Mouse (Mus musculus): ENCODE data around the gene Slc1a3.

DNA sequence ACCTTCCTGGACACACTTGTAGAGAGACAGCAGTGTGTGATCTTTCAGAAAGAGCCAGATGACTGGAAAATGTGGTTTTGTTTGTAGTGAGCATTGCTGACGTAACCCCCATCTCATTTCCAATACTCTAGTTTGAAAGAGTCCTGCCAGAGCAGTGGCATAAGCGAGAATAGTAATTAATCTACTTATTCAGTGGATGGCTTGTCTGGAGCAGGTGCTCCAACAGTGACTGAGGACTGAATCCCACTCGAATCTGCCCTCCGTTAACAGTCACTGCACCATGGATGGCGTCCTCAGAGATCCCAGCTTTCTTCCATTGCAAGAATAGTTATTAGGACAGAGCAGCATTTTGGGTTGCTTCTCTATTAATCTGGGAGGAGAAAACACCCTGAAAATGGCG lies 45.9 kb upstream of the Slc1a3 start:
- TF ChIP-seq GATA1 (IDR thresholded peaks at IDR 0.05; ENCODE audit: borderline replicate concordance, low read length): no peak
- TF ChIP-seq FLI1 (IDR thresholded peaks at IDR 0.05; ENCODE audit: low read length): no peak
